22 mouse cellular contexts compared by ENCODE assay signal in the genomic region with DNA sequence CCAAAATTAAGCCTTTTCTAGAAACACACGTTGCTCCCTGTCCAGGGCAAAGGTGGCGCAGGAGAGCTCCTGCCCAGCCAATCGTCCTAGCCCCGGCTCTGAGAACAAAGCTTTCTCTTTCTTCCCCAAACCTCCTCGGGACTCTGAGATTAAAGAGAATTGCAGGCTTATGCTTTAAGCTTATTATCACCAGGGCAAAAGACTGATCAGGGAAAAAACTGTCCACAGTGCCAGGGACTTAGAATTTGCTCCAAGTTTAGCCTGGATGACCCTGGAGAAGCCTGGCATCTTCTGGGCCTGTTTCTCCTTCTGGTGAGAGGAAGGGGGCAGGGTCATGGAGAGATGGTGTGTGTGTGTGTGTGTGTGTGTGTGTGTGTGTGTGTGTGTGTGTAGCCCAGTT. TPM values are rescaled to one million over a fixed set of nuclear protein-coding genes. Genes with fewer than 3 reads are reported as not detected.
DNase-seq lines count a peak whose midpoint lies in the region; ATAC-seq and TF ChIP-seq lines count a peak whose summit lies in the region.
"Had no signal": no experiment of that assay in that cellular context is flagged by ENCODE, and none has a peak within 500 bp of the region (broad histone marks: within the 10 kb centered on the region; RNA-seq: fewer than 3 reads in every experiment).

No protein-coding gene starts in this region.

- no peak for ATAC-seq in hindbrain, postnatal 0 days
- ATAC-seq in hindbrain, embryonic 12.5 days (ENCODE audit: low FRiP score) = no peak
- no peak for ATAC-seq in midbrain, embryonic 14.5 days (ENCODE audit: low FRiP score, low TSS enrichment)
- no peak for ATAC-seq in midbrain, embryonic 15.5 days (replicated peaks)
- ATAC-seq: Patski had no signal

- H3K4me3 ChIP-seq in hindbrain, postnatal 0 days (ENCODE audit: low read length) = no peak overlapping the region
- H3K4me3 ChIP-seq in hindbrain, embryonic 12.5 days = no peak overlapping the region
- H3K4me3 ChIP-seq in midbrain, embryonic 14.5 days (replicated peaks; ENCODE audit: low read depth, low read length) = no peak overlapping the region
- no peak overlapping the region for H3K4me3 ChIP-seq in midbrain, embryonic 15.5 days
- H3K4me3 ChIP-seq in bone marrow macrophage, adult 2 months (ENCODE audit: insufficient read depth, low read length) = no peak overlapping the region
- H3K4me3 ChIP-seq: heart, adult 2 months; lung, embryonic 15.5 days; stomach, embryonic 15.5 days had no signal

- TF ChIP-seq CTCF in hindbrain, postnatal 0 days (IDR thresholded peaks at IDR 0.05; ENCODE audit: low read depth) = no peak
- no peak for TF ChIP-seq CTCF in bone marrow macrophage, adult 2 months (IDR thresholded peaks at IDR 0.05; ENCODE audit: low read depth, low read length)

- peak overlapping the region; percentile 56; the same call in 1 of the 2 replicates for H3K27ac ChIP-seq in hindbrain, postnatal 0 days
- no peak overlapping the region for H3K27ac ChIP-seq in hindbrain, embryonic 12.5 days
- 0 out of 2 replicates have a peak overlapping the region, but pooled peaks have one; percentile 21 for H3K27ac ChIP-seq in midbrain, embryonic 14.5 days (replicated peaks; ENCODE audit: low read depth, low read length)
- no peak overlapping the region; the same call in 1 of the 2 replicates for H3K27ac ChIP-seq in midbrain, embryonic 15.5 days
- peak overlapping the region; percentile 97 for H3K27ac ChIP-seq in bone marrow macrophage, adult 2 months (ENCODE audit: insufficient read depth, low read depth, low read length)
- H3K27ac ChIP-seq: liver, embryonic 14.5 days had no signal

- 43% methylated on average over 5 of the region's 5 CpGs for WGBS in hindbrain, postnatal 0 days
- WGBS in hindbrain, embryonic 12.5 days = 36% methylated on average over 5 of the region's 5 CpGs
- WGBS in midbrain, embryonic 14.5 days = 20% methylated on average over 5 of the region's 5 CpGs
- 21% methylated on average over 5 of the region's 5 CpGs for WGBS in midbrain, embryonic 15.5 days

- no peaks in the 10 kb centered on the region; the same call in 1 of the 2 replicates for H3K4me1 ChIP-seq in hindbrain, postnatal 0 days (ENCODE audit: insufficient read depth, low read length)
- peaks cover 12% of the 10 kb centered on the region for H3K4me1 ChIP-seq in hindbrain, embryonic 12.5 days
- no peaks in the 10 kb centered on the region for H3K4me1 ChIP-seq in midbrain, embryonic 14.5 days (ENCODE audit: control insufficient read depth, insufficient read depth, low read length)
- peaks cover 4% of the 10 kb centered on the region; the same call in 1 of the 2 replicates for H3K4me1 ChIP-seq in midbrain, embryonic 15.5 days
- peaks cover 58% of the 10 kb centered on the region for H3K4me1 ChIP-seq in bone marrow macrophage, adult 2 months (ENCODE audit: control insufficient read depth, insufficient read depth, low read length)

- no peaks in the 10 kb centered on the region for H3K9me3 ChIP-seq in hindbrain, postnatal 0 days (ENCODE audit: low read length)
- no peaks in the 10 kb centered on the region for H3K9me3 ChIP-seq in hindbrain, embryonic 12.5 days (replicated peaks)
- H3K9me3 ChIP-seq in midbrain, embryonic 14.5 days (ENCODE audit: control insufficient read depth, low read length) = no peaks in the 10 kb centered on the region
- no peaks in the 10 kb centered on the region for H3K9me3 ChIP-seq in midbrain, embryonic 15.5 days
- H3K9me3 ChIP-seq: lung, embryonic 15.5 days; stomach, embryonic 15.5 days had no signal

- TF ChIP-seq POLR2A in bone marrow macrophage, adult 2 months (IDR thresholded peaks at IDR 0.05; ENCODE audit: borderline replicate concordance, low read depth, low read length) = no peak

- H3K4me2 ChIP-seq in hindbrain, postnatal 0 days (ENCODE audit: low read depth, low read length) = no peak overlapping the region
- H3K4me2 ChIP-seq in hindbrain, embryonic 12.5 days (replicated peaks) = no peak overlapping the region
- H3K4me2 ChIP-seq in midbrain, embryonic 14.5 days (ENCODE audit: low read length) = no peak overlapping the region
- no peak overlapping the region for H3K4me2 ChIP-seq in midbrain, embryonic 15.5 days
- H3K4me2 ChIP-seq: hindbrain, embryonic 14.5 days; lung, embryonic 15.5 days; stomach, embryonic 15.5 days had no signal

- DNase-seq in hindbrain, postnatal 0 days (ENCODE audit: low spot score) = no peak
- peak; percentile 28 for DNase-seq in midbrain, embryonic 14.5 days
- peak; percentile 38 for DNase-seq in splenic B cell, adult 2 months (ENCODE audit: low read depth, low spot score)
- no peak for DNase-seq in thymus, postnatal 4 days
- DNase-seq: adrenal gland, adult 2 months; cerebellum, adult 11 months; cerebellum, adult 9-11 months; forebrain, postnatal 0 days; gastrocnemius, postnatal 36 days; heart, adult 2 months; layer of hippocampus, adult 9-11 months; right cerebral cortex, postnatal 25 days; spleen, adult 18-20 months had no signal

- no peak overlapping the region for H3K9ac ChIP-seq in hindbrain, postnatal 0 days (replicated peaks; ENCODE audit: low read length)
- H3K9ac ChIP-seq in hindbrain, embryonic 12.5 days = no peak overlapping the region
- no peak overlapping the region for H3K9ac ChIP-seq in midbrain, embryonic 14.5 days (replicated peaks; ENCODE audit: low read length)
- H3K9ac ChIP-seq in midbrain, embryonic 15.5 days = no peak overlapping the region
- H3K9ac ChIP-seq: forebrain, postnatal 0 days; hindbrain, embryonic 14.5 days; liver, embryonic 14.5 days; lung, embryonic 15.5 days; stomach, embryonic 15.5 days had no signal

- no peaks in the 10 kb centered on the region for H3K36me3 ChIP-seq in hindbrain, postnatal 0 days (ENCODE audit: insufficient read depth, low read length)
- no peaks in the 10 kb centered on the region for H3K36me3 ChIP-seq in hindbrain, embryonic 12.5 days
- no peaks in the 10 kb centered on the region for H3K36me3 ChIP-seq in midbrain, embryonic 14.5 days (ENCODE audit: control insufficient read depth, insufficient read depth, low read length)
- H3K36me3 ChIP-seq in midbrain, embryonic 15.5 days (replicated peaks) = no peaks in the 10 kb centered on the region
- H3K36me3 ChIP-seq in splenic B cell, adult 2 months (ENCODE audit: control insufficient read depth, insufficient read depth, low read length, poor library complexity, severe bottlenecking) = no peaks in the 10 kb centered on the region
- H3K36me3 ChIP-seq: lung, embryonic 15.5 days; stomach, embryonic 15.5 days had no signal

- no peaks in the 10 kb centered on the region for H3K27me3 ChIP-seq in hindbrain, postnatal 0 days (ENCODE audit: insufficient read depth, low read length)
- H3K27me3 ChIP-seq in hindbrain, embryonic 12.5 days = no peaks in the 10 kb centered on the region
- no peaks in the 10 kb centered on the region for H3K27me3 ChIP-seq in midbrain, embryonic 14.5 days (ENCODE audit: control insufficient read depth, insufficient read depth, low read length)
- H3K27me3 ChIP-seq in midbrain, embryonic 15.5 days (replicated peaks) = no peaks in the 10 kb centered on the region
- no peaks in the 10 kb centered on the region for H3K27me3 ChIP-seq in splenic B cell, adult 2 months (ENCODE audit: control insufficient read depth, insufficient read depth, low read length, poor library complexity, severe bottlenecking)
- H3K27me3 ChIP-seq: lung, embryonic 15.5 days; Patski; stomach, embryonic 15.5 days had no signal

RNA-seq across cellular contexts. Expression of a gene that starts 15.9 kb away (rescaled TPM):
- 768 and 845 TPM in 2 replicates for total RNA-seq in hindbrain, postnatal 0 days (2014; rRNA removed)
- 277 and 281 TPM in 2 replicates for polyA plus RNA-seq in hindbrain, postnatal 0 days (2015; fragmentation: Nextera tagmentation; extraction: Ambion mirVana)
- polyA plus RNA-seq in hindbrain, embryonic 12.5 days (2016; fragmentation: Nextera tagmentation; extraction: Ambion mirVana) = 102 and 104 TPM in 2 replicates
- polyA plus RNA-seq in midbrain, embryonic 14.5 days (2014; fragmentation: Nextera tagmentation; extraction: Ambion mirVana) = 129 and 260 TPM in 2 replicates
- 169 and 192 TPM in 2 replicates for polyA plus RNA-seq in midbrain, embryonic 15.5 days (2015; fragmentation: Nextera tagmentation; extraction: Ambion mirVana)
- 4,392 and 4,568 TPM in 2 replicates for polyA plus RNA-seq in bone marrow macrophage, adult 2 months (2012; ENCODE audit: insufficient read depth, insufficient read length, missing spikeins)

RNA-seq across cellular contexts. Expression of a gene that starts 42.5 kb away (rescaled TPM):
- total RNA-seq in hindbrain, postnatal 0 days (2014; rRNA removed) = 7.2 and 10.0 TPM in 2 replicates
- 0.89 and 0.96 TPM in 2 replicates for polyA plus RNA-seq in hindbrain, postnatal 0 days (2015; fragmentation: Nextera tagmentation; extraction: Ambion mirVana)
- 3.2 and 3.7 TPM in 2 replicates for polyA plus RNA-seq in hindbrain, embryonic 12.5 days (2016; fragmentation: Nextera tagmentation; extraction: Ambion mirVana)
- polyA plus RNA-seq in midbrain, embryonic 14.5 days (2014; fragmentation: Nextera tagmentation; extraction: Ambion mirVana) = 0.86 and 0.94 TPM in 2 replicates
- 1.1 and 1.6 TPM in 2 replicates for polyA plus RNA-seq in midbrain, embryonic 15.5 days (2015; fragmentation: Nextera tagmentation; extraction: Ambion mirVana)
- 0.75 and 0.80 TPM in 2 replicates for polyA plus RNA-seq in bone marrow macrophage, adult 2 months (2012; ENCODE audit: insufficient read depth, insufficient read length, missing spikeins)
- total RNA-seq: common myeloid progenitor, adult 5-6 weeks had no signal

Comparison
In these comparisons a context has a peak if more than half of its experiments do, and no peak if none do; other contexts are left out.
1. H3K27ac ChIP-seq: peak in hindbrain, postnatal 0 days (single experiment), midbrain, embryonic 14.5 days (single experiment) and bone marrow macrophage, adult 2 months (single experiment); none in hindbrain, embryonic 12.5 days (single experiment) and midbrain, embryonic 15.5 days (single experiment).
2. DNase-seq: peak in midbrain, embryonic 14.5 days (single experiment) and splenic B cell, adult 2 months (single experiment); none in hindbrain, postnatal 0 days (single experiment) and thymus, postnatal 4 days (single experiment).
3. RNA of a gene that starts 15.9 kb away (polyA plus RNA-seq): 4,392 to 4,568 TPM in bone marrow macrophage, adult 2 months; 277 to 281 TPM in hindbrain, postnatal 0 days, 169 to 192 TPM in midbrain, embryonic 15.5 days, 129 to 260 TPM in midbrain, embryonic 14.5 days and 102 to 104 TPM in hindbrain, embryonic 12.5 days; every median in the first group is over 10 times any median in the second.